Mouse (Mus musculus) E14TG2a.4 (cell line): ENCODE data around the gene Mier1.

Experiments used
- CTCF ChIP-seq: conservative IDR thresholded peaks from 2 replicates; pipeline ENCODE4 v1.5.1; 2014; ENCODE audit warnings: low read length
- NANOG ChIP-seq: IDR thresholded peaks from 2 replicates; pipeline ENCODE4 v1.6.1; 2014; ENCODE audit warnings: borderline replicate concordance, low read length, mixed read lengths

DNA sequence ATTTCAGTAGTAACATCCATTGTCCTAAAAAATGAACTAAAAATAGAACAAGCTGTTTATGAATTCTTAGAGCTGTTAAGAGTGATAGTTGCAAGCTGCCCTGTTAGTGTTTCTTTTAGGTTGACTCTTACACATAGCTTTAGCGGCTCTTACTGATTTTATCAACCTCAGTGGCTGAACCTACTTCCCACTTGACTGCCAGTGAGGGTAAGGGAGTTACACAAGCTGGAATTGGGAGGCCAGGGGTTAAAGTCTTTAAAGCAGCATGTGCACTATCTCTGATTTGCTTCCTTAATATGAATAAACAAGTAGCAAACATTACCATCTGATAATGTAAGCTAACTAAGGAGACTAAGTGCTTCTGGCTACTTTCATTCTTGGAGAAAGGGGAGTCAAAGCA lies 22.8 kb downstream of the Mier1 start:
- TF ChIP-seq CTCF, result no peak
- TF ChIP-seq NANOG, result no peak
